Mouse (Mus musculus): Measurements from ENCODE around the gene Mmp8.

Mmp8 gene

GRCm38 (mm10) chr9:7558221-7559017, at the start of gene Mmp8:
Mmp8 (plus strand) TSS chr9:7558456.
- DNase-seq, result no peak

GRCm38 (mm10) chr9:7509619-7510233, 48.5 kb upstream of the Mmp8 start:
- DNase-seq, result no peak

GRCm38 (mm10) chr9:7517944-7518571, 40.2 kb upstream of the Mmp8 start:
- DNase-seq, result no peak

GRCm38 (mm10) chr9:7526255-7526940, 31.9 kb upstream of the Mmp8 start:
- no peak for DNase-seq

GRCm38 (mm10) chr9:7542763-7543162, 15.5 kb upstream of the Mmp8 start:
- no peak for DNase-seq

GRCm38 (mm10) chr9:7544923-7545457, 13.3 kb upstream of the Mmp8 start:
- no peak for DNase-seq

- no peak for DNase-seq
These were observed 12.8 kb upstream of the Mmp8 start for GRCm38 (mm10) chr9:7545471-7545870.

- no peak for DNase-seq
These were observed 12.3 kb upstream of the Mmp8 start for GRCm38 (mm10) chr9:7545920-7546319.

- no peak for DNase-seq
These were observed 6.3 kb upstream of the Mmp8 start for GRCm38 (mm10) chr9:7551943-7552342.

- DNase-seq, result no peak
These were observed 4.7 kb upstream of the Mmp8 start for GRCm38 (mm10) chr9:7553536-7553935.

- no peak for DNase-seq
These were observed 3.9 kb upstream of the Mmp8 start for GRCm38 (mm10) chr9:7554382-7554781.

GRCm38 (mm10) chr9:7560026-7560425, 1.8 kb downstream of the Mmp8 start:
- DNase-seq, result no peak

GRCm38 (mm10) chr9:7567376-7567775, 9.1 kb downstream of the Mmp8 start:
- DNase-seq, result no peak

GRCm38 (mm10) chr9:7567923-7568322, 9.7 kb downstream of the Mmp8 start:
- no peak for DNase-seq

- no peak for DNase-seq
These were observed 12.2 kb downstream of the Mmp8 start for GRCm38 (mm10) chr9:7570485-7570884.

GRCm38 (mm10) chr9:7571162-7571561, 12.9 kb downstream of the Mmp8 start, which contains the start of gene Mmp27:
Mmp27 (plus strand) TSS chr9:7571396.
- DNase-seq, result no peak

GRCm38 (mm10) chr9:7572188-7572587, 13.9 kb downstream of the Mmp8 start:
- no peak for DNase-seq

GRCm38 (mm10) chr9:7572663-7573308, 14.5 kb downstream of the Mmp8 start:
- DNase-seq, result no peak

GRCm38 (mm10) chr9:7575526-7575925, 17.3 kb downstream of the Mmp8 start:
- DNase-seq, result no peak

- DNase-seq, result no peak
These were observed 19.1 kb downstream of the Mmp8 start for GRCm38 (mm10) chr9:7577371-7577770.

- DNase-seq, result no peak
These were observed 31.8 kb downstream of the Mmp8 start for GRCm38 (mm10) chr9:7590063-7590462.

- DNase-seq, result no peak
These were observed 35.1 kb downstream of the Mmp8 start for GRCm38 (mm10) chr9:7593272-7593812.
